Mouse (Mus musculus) common myeloid progenitor, adult 5-6 weeks (primary cell): ENCODE data around the gene Cnnm3. TPM values are rescaled to one million over a fixed set of nuclear protein-coding genes. Genes with fewer than 3 reads are reported as not detected.

Source experiments
- ATAC-seq: replicated peaks from 2 replicates; pipeline ENCODE4 v1.8.0; 2016; ENCODE audit warnings: low read depth, mild to moderate bottlenecking, moderate TSS enrichment, inconsistent platforms; ENCODE audit not compliant: poor library complexity, severe bottlenecking
- total RNA-seq: library from RNA; stranded (forward); fragments of 200-1000, 187-1606 nt; gene quantifications from 2 replicates; pipeline ENCODE4 v1.2.3, GENCODE M21; 2017

The Cnnm3 gene
- total RNA-seq, 1 experiment from 2014 or later, result 15.5 TPM

GRCm38 (mm10) chr1:36572140-36572700, 60.6 kb downstream of the Cnnm3 start:
- ATAC-seq, result no peak

- ATAC-seq, result no peak
These were observed 61.0 kb downstream of the Cnnm3 start for GRCm38 (mm10) chr1:36572709-36573108.

GRCm38 (mm10) chr1:36573524-36573923, 61.9 kb downstream of the Cnnm3 start:
- ATAC-seq, result no peak

- no peak for ATAC-seq
These were observed 62.7 kb downstream of the Cnnm3 start for GRCm38 (mm10) chr1:36574196-36574955.

GRCm38 (mm10) chr1:36575347-36575746, 63.7 kb downstream of the Cnnm3 start:
- no peak for ATAC-seq

- ATAC-seq, result no peak
These were observed 65.5 kb downstream of the Cnnm3 start for GRCm38 (mm10) chr1:36576991-36577675.

Other genes starting within 250 kb of the Cnnm3 start
- gene Neurl3, start 237.2 kb upstream of the Cnnm3 start, total RNA-seq, result 20.1 and 22.6 TPM in 2 replicates
- gene Arid5a, start 204.1 kb upstream of the Cnnm3 start, total RNA-seq, result 14.2 and 23.1 TPM in 2 replicates
- gene Kansl3, start 142.7 kb upstream of the Cnnm3 start, total RNA-seq, result 25.7 and 47.6 TPM in 2 replicates
- gene Fer1l5, start 139.6 kb upstream of the Cnnm3 start, total RNA-seq, result not detected in 2 replicates
- 6.2 and 7.3 TPM in 2 replicates for gene Lman2l, start 66.6 kb upstream of the Cnnm3 start, total RNA-seq
- 6.5 and 6.6 TPM in 2 replicates for gene Cnnm4, start 40.2 kb upstream of the Cnnm3 start, total RNA-seq
- gene Ankrd23, start 25.0 kb downstream of the Cnnm3 start, total RNA-seq, result 4.9 and 9.1 TPM in 2 replicates
- not detected in 2 replicates for gene Gm42417, start 27.6 kb downstream of the Cnnm3 start, total RNA-seq
- gene Ankrd39, start 35.6 kb downstream of the Cnnm3 start, total RNA-seq, result 1.1 and 9.0 TPM in 2 replicates
- 2.4 and 2.6 TPM in 2 replicates for gene Sema4c, start 46.5 kb downstream of the Cnnm3 start, total RNA-seq
- 0.87 TPM in 1 of 2 replicates, not detected in the other for gene Fam178b, start 171.3 kb downstream of the Cnnm3 start, total RNA-seq
- 326 and 756 TPM in 2 replicates for gene Cox5b, start 179.6 kb downstream of the Cnnm3 start, total RNA-seq
- gene 4933424G06Rik, start 198.3 kb downstream of the Cnnm3 start, total RNA-seq, result not detected in 2 replicates
- gene Actr1b, start 202.6 kb downstream of the Cnnm3 start, total RNA-seq, result 40.1 and 42.2 TPM in 2 replicates
- 1.0 TPM in 1 of 2 replicates, not detected in the other for gene Zap70, start 249.9 kb downstream of the Cnnm3 start, total RNA-seq